Mouse (Mus musculus): Measurements from ENCODE around the gene Mlf2. TPM values are rescaled to one million over a fixed set of nuclear protein-coding genes. Genes with fewer than 3 reads are reported as not detected.

Gene Mlf2
- total and polyA plus RNA-seq, 3 experiments, result 154 to 340 TPM; not detected in 1

DNA sequence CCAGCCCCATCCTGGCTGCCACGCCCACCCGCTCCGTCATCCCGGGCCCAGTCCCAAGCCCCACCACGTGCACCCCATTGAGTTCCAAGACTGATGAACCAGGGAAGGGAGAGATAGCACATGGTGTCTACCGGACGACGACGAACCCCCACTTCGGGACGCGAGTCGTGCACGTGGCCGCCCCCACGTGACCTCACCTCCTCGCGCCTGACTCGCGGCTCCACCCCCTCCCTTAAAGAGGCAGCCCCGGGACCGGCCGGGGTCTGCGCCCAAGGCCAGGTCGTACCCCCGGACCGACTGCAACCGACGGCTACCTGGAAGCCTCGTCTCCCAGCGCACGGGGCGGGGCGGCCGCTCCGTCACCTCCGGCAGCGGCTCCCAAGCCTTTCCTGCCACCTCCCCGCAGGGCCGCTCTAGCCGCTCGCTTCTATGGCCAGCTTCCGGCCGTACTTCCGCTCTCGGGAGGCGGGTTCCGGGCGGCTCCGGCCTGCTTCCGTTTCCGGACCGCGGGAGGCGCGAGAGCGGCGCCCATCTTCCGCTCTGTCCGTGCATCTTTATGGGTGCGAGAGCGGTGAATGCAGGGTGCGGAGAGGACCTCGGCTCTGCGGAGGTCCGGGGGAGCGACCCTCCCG lies 34.0 kb downstream of the Mlf2 start, which contains the start of gene Cops7a (continued):
- TF ChIP-seq JUND (IDR thresholded peaks at IDR 0.05; ENCODE audit: low read depth, low read length) (no peak), SIN3A (IDR thresholded peaks at IDR 0.05; ENCODE audit: low read length) (peak; percentile 70; the same call in 1 of the 2 replicates), CTCF (IDR thresholded peaks at IDR 0.05 in 2 of 3, conservative IDR thresholded peaks at IDR 0.05 in 1 of 3; ENCODE audit: control insufficient read depth in 1 of 3, insufficient read depth in 1 of 3, low read depth in 2 of 3, low read length in 3 of 3, poor library complexity in 1 of 3, severe bottlenecking in 1 of 3) (no peak), MAZ (IDR thresholded peaks at IDR 0.05; ENCODE audit: low read depth, low read length) (peak; percentile 96), ETS1 (IDR thresholded peaks at IDR 0.05; ENCODE audit: low read depth, low read length) (peak; percentile 23), ELF1 (IDR thresholded peaks at IDR 0.05; ENCODE audit: low read depth, low read length) (peak; percentile 96), KAT2A (conservative IDR thresholded peaks at IDR 0.05; ENCODE audit: low read depth, low read length) (peak; percentile 71; the same call in 1 of the 2 replicates), CHD1 (IDR thresholded peaks at IDR 0.05; ENCODE audit: low read depth, low read length) (no peak), MXI1 (IDR thresholded peaks at IDR 0.05; ENCODE audit: low read depth, low read length) (peak; percentile 95), POLR2A (IDR thresholded peaks at IDR 0.05; ENCODE audit: control insufficient read depth in 1 of 2, insufficient read depth in 1 of 2, low read depth in 1 of 2, low read length in 2 of 2, poor library complexity in 1 of 2) (peak; percentile 57 to 90), RAD21 (IDR thresholded peaks at IDR 0.05; ENCODE audit: low read depth, low read length) (no peak), TCF12 (IDR thresholded peaks at IDR 0.05; ENCODE audit: low read depth, low read length) (peak; percentile 58; the same call in 1 of the 2 replicates), MEF2A (IDR thresholded peaks at IDR 0.05; ENCODE audit: extremely low read depth, insufficient replicate concordance, low read depth, low read length, poor library complexity, severe bottlenecking) (0 out of 2 replicates have a peak, but pooled peaks have one; percentile 47), POLR2AphosphoS2 (IDR thresholded peaks at IDR 0.05; ENCODE audit: low read length) (peak; percentile 96), ZKSCAN1 (IDR thresholded peaks at IDR 0.05; ENCODE audit: low read depth, low read length) (no peak), MYC (IDR thresholded peaks at IDR 0.05; ENCODE audit: low read depth, low read length) (peak; percentile 97), E2F4 (IDR thresholded peaks at IDR 0.05; ENCODE audit: borderline replicate concordance, low read depth, low read length) (no peak), ZMIZ1 (IDR thresholded peaks at IDR 0.05; ENCODE audit: low read depth, low read length) (peak; percentile 25), GABPA (IDR thresholded peaks at IDR 0.05; ENCODE audit: low read depth, low read length) (no peak), ZC3H11A (IDR thresholded peaks at IDR 0.05; ENCODE audit: low read depth, low read length) (no peak)

DNA sequence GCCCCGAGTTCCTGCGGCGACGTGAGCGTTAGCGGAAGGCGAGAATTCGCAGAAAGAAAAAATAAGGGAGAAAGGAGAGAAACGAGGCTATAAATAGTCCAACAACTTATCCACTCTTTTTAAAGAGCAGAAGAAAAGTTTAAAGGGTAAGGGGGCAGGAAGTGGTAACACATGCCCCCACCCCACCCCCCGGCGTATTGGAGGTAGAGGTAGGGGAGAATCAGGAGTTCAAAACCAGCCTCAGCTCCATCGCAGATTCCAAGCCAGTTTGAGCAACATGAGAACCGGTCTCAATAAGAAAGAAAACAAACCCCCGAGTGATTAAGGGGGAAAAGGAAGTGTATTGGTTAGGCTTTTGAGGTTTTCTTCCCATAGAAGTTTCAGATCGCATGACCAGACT lies 34.6 kb downstream of the Mlf2 start:
- TF ChIP-seq CHD1 (IDR thresholded peaks at IDR 0.05; ENCODE audit: low read depth, low read length) (peak; percentile 96), ZC3H11A (IDR thresholded peaks at IDR 0.05; ENCODE audit: low read depth, low read length) (no peak)
- no peaks in the 10 kb centered on the region for H3K27me3 ChIP-seq (ENCODE audit: control insufficient read depth in 1 of 2, insufficient read depth in 2 of 2, low read length in 2 of 2)
- H3K9ac ChIP-seq (ENCODE audit: control insufficient read depth, low read depth, low read length, poor library complexity, severe bottlenecking), result peak overlapping the region; percentile 99
- H3K36me3 ChIP-seq (ENCODE audit: control insufficient read depth in 1 of 2, insufficient read depth in 2 of 2, low read length in 2 of 2), result peaks cover 1 to 18% of the 10 kb centered on the region in 2 experiments; a peak in 2 of 4 replicates
- H3K27ac ChIP-seq (ENCODE audit: control insufficient read depth, low read depth, low read length), result peak overlapping the region; percentile 94
- H3K4me3 ChIP-seq (ENCODE audit: control insufficient read depth in 1 of 2, insufficient read depth in 1 of 2, low read depth in 2 of 2, low read length in 2 of 2), result peak overlapping the region; percentile 75 to 92
- DNase-seq (ENCODE audit: low read depth, low spot score), result peak; percentile 61
- H3K79me2 ChIP-seq (ENCODE audit: control insufficient read depth, insufficient read depth, low read length, poor library complexity), result peaks cover 16% of the 10 kb centered on the region
- H3K9me3 ChIP-seq (replicated peaks; ENCODE audit: insufficient read depth, low read length), result no peaks in the 10 kb centered on the region
- peaks cover 0 to 12% of the 10 kb centered on the region in 2 experiments; a peak in 3 of 4 replicates for H3K4me1 ChIP-seq (ENCODE audit: control insufficient read depth in 1 of 2, insufficient read depth in 2 of 2, low read length in 2 of 2)
